Mouse (Mus musculus) Patski (cell line): ENCODE measurements around the gene Luc7l2. TPM values are rescaled to one million over a fixed set of nuclear protein-coding genes. Genes with fewer than 3 reads are reported as not detected.

ENCODE experiments used
- ATAC-seq: fragments of 100-300 bp; one replicate; pipeline ENCODE4 v1.8.0; 2021
- CTCF ChIA-PET: fragments of 350-600 bp; sonication (Branson Sonifier 250); formaldehyde crosslinking; loops from one replicate; lab custom pipeline; 2022; ENCODE audit warnings: inconsistent platforms; lab: Charles Lee
- POLR2A ChIA-PET: fragments of 350-600 bp; sonication (Branson Sonifier 250); formaldehyde crosslinking; loops from one replicate; lab custom pipeline; 2022; ENCODE audit warnings: antibody characterized with exemption, inconsistent platforms; lab: Charles Lee
- DNase-seq: peaks from one replicate; pipeline ENCODE4 v3.0.0-alpha.2; 2011; ENCODE audit warnings: low read depth, low spot score
- H3K27me3 ChIP-seq: fragments of 371-371 bp; one replicate; pipeline ENCODE4 v1.5.1; 2021
- CTCF ChIP-seq: fragments of 100-300 bp; IDR thresholded peaks from one replicate; pipeline ENCODE4 v1.5.1; 2021
- in situ Hi-C: fragments of 300-500 bp; cut with MboI; formaldehyde crosslinking; loops from 3 replicates; pipeline ENCODE4 v1.11.1; 2018; ENCODE audit warnings: low pct_unique_long_range_greater_than_20kb, mixed read lengths
- polyA plus RNA-seq: library from polyadenylated mRNA; unstranded; gene quantifications from one replicate; pipeline ENCODE4 v1.2.3, GENCODE M21; 2021

Luc7l2 gene
- polyA plus RNA-seq, 1 experiment from 2014 or later, result 117 TPM

GRCm38 (mm10) chr6:38627486-38627885 lies 76.4 kb downstream of the Luc7l2 start:
- POLR2A ChIA-PET, result no interaction called here
- no peak for TF ChIP-seq CTCF
- CTCF ChIA-PET, result no interaction called here
- DNase-seq, result no peak
- in situ Hi-C loops, result no loop called here
- ATAC-seq, result no peak
- no peaks in the 10 kb centered on the region for H3K27me3 ChIP-seq

DNA sequence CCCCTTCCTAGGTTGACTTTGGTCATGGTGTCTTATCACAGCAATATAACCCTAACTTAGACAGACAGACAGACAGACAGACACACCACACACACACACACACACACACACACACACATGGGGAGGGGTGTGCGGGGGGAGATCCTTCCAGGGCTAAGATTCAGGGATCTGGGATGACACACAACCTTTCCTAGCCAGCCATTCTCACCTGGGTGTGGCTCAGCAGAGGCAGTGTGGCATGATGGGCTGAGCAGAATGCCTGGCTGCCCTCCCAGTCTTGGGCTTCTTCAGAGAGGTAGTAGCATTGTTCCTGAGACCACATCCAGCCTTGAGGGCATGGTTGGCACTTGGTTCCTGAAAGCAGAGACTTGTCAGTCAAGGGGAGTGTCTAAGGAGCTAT lies 78.4 kb downstream of the Luc7l2 start:
- TF ChIP-seq CTCF, result no peak
- CTCF ChIA-PET, result interaction anchor here (0.6 kb wide), 1 partner anchor 58 kb away, joined by 3 read pairs; no protein-coding TSS in a partner anchor
- in situ Hi-C loops, result no loop called here
- H3K27me3 ChIP-seq, result no peaks in the 10 kb centered on the region
- ATAC-seq, result no peak
- POLR2A ChIA-PET, result no interaction called here
- DNase-seq, result no peak

DNA sequence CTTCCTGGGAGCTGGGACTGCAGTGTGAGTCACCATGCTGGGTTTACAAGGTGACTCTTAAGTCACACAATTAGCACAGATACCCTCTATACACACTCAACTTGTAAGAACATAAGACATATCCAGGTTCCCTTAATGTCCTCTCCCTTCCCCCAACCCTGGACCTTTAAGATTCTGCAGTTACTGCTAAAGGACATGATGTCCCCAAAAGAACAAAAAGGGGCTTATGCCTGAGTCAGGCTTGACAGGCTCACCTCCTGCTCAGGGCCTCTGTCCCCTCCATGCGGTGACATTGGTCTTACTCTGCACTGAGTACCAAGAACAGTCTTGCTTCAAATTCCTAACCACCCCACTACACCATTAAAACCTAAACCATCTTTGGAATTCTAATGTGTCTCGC lies 81.7 kb downstream of the Luc7l2 start:
- H3K27me3 ChIP-seq, result no peaks in the 10 kb centered on the region
- ChIA-PET POLR2A (interaction anchor here (0.5 kb wide), 1 partner anchor 56 kb away, joined by 3 read pairs; no protein-coding TSS in a partner anchor), CTCF (no interaction called here)
- ATAC-seq, result no peak
- no peak for TF ChIP-seq CTCF
- DNase-seq, result no peak
- in situ Hi-C loops, result no loop called here

GRCm38 (mm10) chr6:38634461-38634860 lies 83.3 kb downstream of the Luc7l2 start:
- ATAC-seq (no peak), DNase-seq (no peak)
- in situ Hi-C loops, result no loop called here
- ChIA-PET CTCF (no interaction called here), POLR2A (no interaction called here)
- H3K27me3 ChIP-seq, result no peaks in the 10 kb centered on the region
- no peak for TF ChIP-seq CTCF

GRCm38 (mm10) chr6:38635941-38636851 lies 85.1 kb downstream of the Luc7l2 start:
- TF ChIP-seq CTCF, result no peak
- ChIA-PET POLR2A (interaction anchor here (0.8 kb wide), 1 partner anchor 40 kb away, joined by 3 read pairs; no protein-coding TSS in a partner anchor), CTCF (interaction anchor here (1.4 kb wide), 2 partner anchors 14 to 21 kb away, joined by 3 to 6 read pairs; no protein-coding TSS in a partner anchor)
- H3K27me3 ChIP-seq, result no peaks in the 10 kb centered on the region
- ATAC-seq (peak; percentile 31), DNase-seq (no peak)
- in situ Hi-C loops, result no loop called here

- no peak for DNase-seq
- no peaks in the 10 kb centered on the region for H3K27me3 ChIP-seq
- ChIA-PET POLR2A (interaction anchor here (0.8 kb wide), 1 partner anchor 41 kb away, joined by 3 read pairs; no protein-coding TSS in a partner anchor), CTCF (interaction anchor here (1.2 to 1.4 kb wide), 3 partner anchors 13 to 49 kb away, joined by 3 to 6 read pairs (median 3); no protein-coding TSS in a partner anchor)
- in situ Hi-C loops, result no loop called here
- ATAC-seq, result peak; percentile 86
- no peak for TF ChIP-seq CTCF
Measured at GRCm38 (mm10) chr6:38636852-38637618, 85.9 kb downstream of the Luc7l2 start, which contains the start of gene Klrg2. Gene Klrg2, minus strand, starts transcription at chr6:38637242.

GRCm38 (mm10) chr6:38640401-38640800 lies 89.3 kb downstream of the Luc7l2 start:
- no peak for TF ChIP-seq CTCF
- DNase-seq, result no peak

GRCm38 (mm10) chr6:38641228-38641627 lies 90.1 kb downstream of the Luc7l2 start:
- ATAC-seq (no peak), DNase-seq (no peak)
- no peaks in the 10 kb centered on the region for H3K27me3 ChIP-seq
- ChIA-PET POLR2A (interaction anchor here (0.6 kb wide), 1 partner anchor 505 kb away, joined by 3 read pairs; no protein-coding TSS in a partner anchor), CTCF (interaction anchor here (0.9 to 2.0 kb wide), 4 partner anchors 9 to 54 kb away, joined by 3 to 7 read pairs (median 6); no protein-coding TSS in a partner anchor)
- in situ Hi-C loops, result no loop called here
- TF ChIP-seq CTCF, result no peak

More at GRCm38 (mm10) chr6:38640401-38640800, 89.3 kb downstream of the Luc7l2 start:
- ATAC-seq, result no peak
- in situ Hi-C loops, result no loop called here
- ChIA-PET POLR2A (no interaction called here), CTCF (interaction anchor here (2.0 kb wide), 1 partner anchor 10 kb away, joined by 7 read pairs; no protein-coding TSS in a partner anchor)
- H3K27me3 ChIP-seq, result no peaks in the 10 kb centered on the region

GRCm38 (mm10) chr6:38641645-38642044 lies 90.5 kb downstream of the Luc7l2 start:
- ChIA-PET POLR2A (interaction anchor here (0.6 to 0.7 kb wide), 2 partner anchors 61 to 505 kb away, joined by 3 read pairs; no protein-coding TSS in a partner anchor), CTCF (interaction anchor here (0.9 to 2.0 kb wide), 4 partner anchors 9 to 54 kb away, joined by 3 to 7 read pairs (median 6); no protein-coding TSS in a partner anchor)
- DNase-seq (no peak), ATAC-seq (no peak)
- in situ Hi-C loops, result no loop called here
- no peaks in the 10 kb centered on the region for H3K27me3 ChIP-seq
- TF ChIP-seq CTCF, result no peak

GRCm38 (mm10) chr6:38642593-38642992 lies 91.5 kb downstream of the Luc7l2 start:
- in situ Hi-C loops, result no loop called here
- no peaks in the 10 kb centered on the region for H3K27me3 ChIP-seq
- ATAC-seq (peak; percentile 80), DNase-seq (no peak)
- ChIA-PET POLR2A (no interaction called here), CTCF (interaction anchor here (1.5 to 1.9 kb wide), 2 partner anchors 17 to 53 kb away, joined by 6 to 7 read pairs; no protein-coding TSS in a partner anchor)
- TF ChIP-seq CTCF, result no peak
